Mouse (Mus musculus) bone marrow macrophage, adult 2 months (primary cell): ENCODE results near the gene Tmem184c.

Experiments
- CTCF ChIP-seq: IDR thresholded peaks from 2 replicates; pipeline ENCODE4 v1.5.1; 2012; ENCODE audit warnings: low read depth, mild to moderate bottlenecking, low read length, moderate library complexity
- POLR2A ChIP-seq: IDR thresholded peaks from 2 replicates; pipeline ENCODE4 v1.6.1; 2012; ENCODE audit warnings: mild to moderate bottlenecking, low read depth, low read length, borderline replicate concordance

- TF ChIP-seq POLR2A (peak; percentile 66; the same call in 1 of the 2 replicates), CTCF (no peak)
Observed at GRCm38 (mm10) chr8:77610374-77610969, at the start of gene Tmem184c.
